Mouse (Mus musculus) splenic B cell, adult 2 months (primary cell): ENCODE data around the gene Astn1.

Source experiments
- DNase-seq: peaks from one replicate; pipeline ENCODE4 v3.0.0-alpha.2; 2011; ENCODE audit warnings: low read depth, low spot score
- H3K27me3 ChIP-seq: 2 replicates; pipeline ENCODE4 v1.6.1; 2012; ENCODE audit warnings: mild to moderate bottlenecking, low read length, moderate library complexity, mixed read lengths; ENCODE audit not compliant: control insufficient read depth, poor library complexity, insufficient read depth, severe bottlenecking
- H3K36me3 ChIP-seq: 2 replicates; pipeline ENCODE4 v1.6.1; 2012; ENCODE audit warnings: mild to moderate bottlenecking, low read length, moderate library complexity, mixed read lengths; ENCODE audit not compliant: control insufficient read depth, poor library complexity, insufficient read depth, severe bottlenecking

Gene Astn1

DNA sequence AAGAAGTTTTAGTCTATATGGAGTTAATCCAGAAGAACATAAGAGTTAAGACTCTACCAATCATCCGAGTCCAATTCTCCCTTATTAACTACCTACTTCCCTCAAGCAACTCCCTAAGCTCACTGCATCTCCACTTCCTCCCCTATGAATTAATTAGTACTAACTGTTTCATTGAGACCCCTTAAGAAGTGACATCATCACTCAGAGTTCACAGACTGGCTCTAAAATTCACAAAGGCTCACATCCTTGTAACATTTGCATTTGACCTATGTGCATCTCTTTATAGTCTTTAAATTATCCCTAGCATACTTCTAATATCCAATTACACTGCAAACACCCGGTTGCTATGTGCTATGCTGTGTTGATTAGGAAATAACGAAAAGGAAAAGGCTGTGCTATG, 174.1 kb downstream of the Astn1 start:
- Histone ChIP-seq H3K27me3 (no peaks in the 10 kb centered on the region), H3K36me3 (no peaks in the 10 kb centered on the region)

DNA sequence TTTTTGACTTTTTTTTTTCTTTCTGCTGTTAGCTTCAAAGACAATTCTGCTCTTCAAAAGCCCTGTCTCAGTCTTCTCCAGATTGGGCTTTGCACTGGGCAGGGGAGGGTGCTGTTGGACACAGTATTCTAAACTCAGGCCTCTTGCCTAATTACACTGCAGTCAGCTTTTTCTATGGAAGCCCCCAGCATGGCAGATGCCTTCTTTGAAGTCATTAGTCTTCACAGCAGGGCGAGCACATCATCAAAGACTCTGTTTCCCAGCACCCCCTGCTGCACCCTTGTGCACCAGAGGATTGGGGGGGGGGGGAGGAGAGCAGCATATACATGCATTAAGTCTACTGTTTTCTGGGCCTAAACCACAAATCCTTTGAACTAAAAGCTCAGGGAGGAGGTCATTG, 174.8 kb downstream of the Astn1 start:
- DNase-seq = no peak
- H3K27me3 ChIP-seq = no peaks in the 10 kb centered on the region
- H3K36me3 ChIP-seq = no peaks in the 10 kb centered on the region

More for the DNA sequence above, 174.1 kb downstream of the Astn1 start:
- DNase-seq = no peak

DNA sequence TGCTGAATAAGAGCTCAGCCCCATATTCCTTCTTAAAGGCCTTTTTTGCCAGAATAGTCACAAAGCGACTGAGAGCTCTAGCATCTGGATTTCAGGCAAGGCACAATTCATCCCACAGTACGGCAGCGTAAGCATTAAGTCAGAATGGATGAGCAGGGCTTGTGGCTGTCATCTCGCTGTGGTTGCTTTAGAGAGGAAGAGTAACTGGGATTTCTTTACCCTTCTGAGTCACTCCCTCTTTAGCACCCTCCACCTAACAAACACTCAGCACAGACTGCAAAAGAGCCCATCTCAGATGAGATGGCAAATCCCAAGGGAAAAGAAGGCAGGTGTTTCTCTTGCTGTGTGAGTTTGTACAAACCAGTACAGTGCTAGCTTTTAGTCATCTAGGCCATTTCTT, 183.0 kb downstream of the Astn1 start:
- Histone ChIP-seq H3K27me3 (no peaks in the 10 kb centered on the region), H3K36me3 (no peaks in the 10 kb centered on the region)
- no peak for DNase-seq

DNA sequence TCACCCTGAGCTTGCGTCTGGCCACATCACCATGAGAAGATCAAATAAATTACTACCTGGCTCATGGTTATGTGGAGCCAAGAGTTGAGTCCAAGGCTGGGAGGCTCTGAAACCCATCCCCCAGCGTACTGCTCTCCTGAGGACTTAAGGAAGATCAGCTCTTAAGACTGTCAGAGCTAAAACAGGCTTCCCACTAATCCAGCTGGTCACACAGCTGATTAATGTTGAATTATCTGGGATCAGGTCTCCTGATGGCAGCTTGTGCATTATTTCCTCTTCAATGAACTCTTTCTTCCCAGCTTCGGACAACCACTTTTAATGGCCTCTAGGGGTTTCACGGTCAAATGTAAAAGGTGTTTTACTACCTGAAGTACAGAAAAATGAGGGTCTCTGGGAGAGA, 184.4 kb downstream of the Astn1 start:
- H3K36me3 ChIP-seq = no peaks in the 10 kb centered on the region
- H3K27me3 ChIP-seq = no peaks in the 10 kb centered on the region
- DNase-seq = no peak

DNA sequence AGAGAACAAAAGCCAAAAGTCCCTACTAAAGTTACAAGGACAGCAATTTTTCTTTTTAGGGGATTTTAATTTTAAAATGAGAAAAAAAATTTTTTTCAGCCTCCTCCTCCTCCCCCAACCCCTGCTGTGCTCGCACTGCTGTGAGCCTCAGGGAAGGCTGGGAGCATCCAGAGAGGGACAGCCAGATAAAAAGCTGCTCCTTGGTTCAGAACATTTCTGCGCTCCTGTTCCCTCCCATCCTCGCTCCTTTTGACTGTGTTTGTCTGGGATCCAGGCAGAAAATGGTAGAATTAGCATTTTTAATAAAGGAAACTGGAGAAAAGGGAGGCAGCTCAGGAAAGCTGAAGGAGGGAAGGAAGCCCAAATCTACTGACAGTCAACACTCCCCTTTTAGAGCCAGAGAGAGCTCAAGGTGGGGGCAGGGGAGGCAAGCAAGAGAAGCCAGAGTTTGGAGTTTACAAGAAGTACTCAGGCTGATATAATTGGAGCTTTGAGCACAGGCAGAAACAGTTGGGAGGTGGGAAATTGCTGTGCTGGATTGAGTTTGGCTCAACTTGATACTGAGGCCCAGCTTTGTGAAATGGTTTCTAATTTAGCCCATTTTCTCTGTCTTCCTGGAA, 185.6 kb downstream of the Astn1 start:
- no peak for DNase-seq

DNA sequence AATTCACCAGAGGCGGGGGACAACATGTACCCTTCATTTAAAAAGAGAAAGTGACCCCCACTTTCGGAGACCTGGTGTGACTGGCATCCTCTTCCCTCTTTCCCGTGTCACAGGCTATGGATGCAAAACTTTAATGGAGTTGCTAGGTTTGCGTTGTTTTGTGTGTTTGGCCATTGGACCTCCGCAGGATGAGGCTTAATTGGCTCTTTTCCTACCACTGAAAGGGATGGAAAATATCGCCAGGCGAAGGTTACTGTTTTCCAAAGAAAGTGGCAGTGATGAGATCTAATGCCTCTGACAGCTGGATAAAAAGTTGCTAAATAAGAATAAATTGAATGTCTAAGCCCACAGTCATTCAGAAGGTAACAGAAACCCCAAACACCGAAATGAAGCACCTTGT, 186.2 kb downstream of the Astn1 start:
- H3K27me3 ChIP-seq = no peaks in the 10 kb centered on the region
- DNase-seq = no peak
- no peaks in the 10 kb centered on the region for H3K36me3 ChIP-seq

More for the DNA sequence above, 185.6 kb downstream of the Astn1 start:
- Histone ChIP-seq H3K36me3 (no peaks in the 10 kb centered on the region), H3K27me3 (no peaks in the 10 kb centered on the region)

DNA sequence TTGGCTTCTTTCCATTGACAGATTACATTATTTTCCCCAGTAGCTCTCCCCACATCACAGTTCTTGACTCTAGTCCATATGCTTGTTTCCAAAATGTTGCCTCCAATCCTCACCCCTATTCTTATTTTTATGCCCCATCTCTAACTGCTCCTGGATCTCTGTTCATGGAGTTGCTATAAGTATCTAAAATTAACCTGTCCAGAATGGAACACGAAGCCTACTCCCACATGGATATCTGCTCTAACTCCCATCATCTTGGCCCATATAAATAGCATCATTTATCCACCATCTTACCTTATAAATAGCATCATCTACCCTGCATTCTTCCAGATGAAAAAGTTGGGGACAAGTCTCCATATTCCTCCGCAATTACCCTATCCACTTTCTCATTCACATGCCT, 187.5 kb downstream of the Astn1 start:
- DNase-seq = no peak
- Histone ChIP-seq H3K27me3 (no peaks in the 10 kb centered on the region), H3K36me3 (no peaks in the 10 kb centered on the region)

DNA sequence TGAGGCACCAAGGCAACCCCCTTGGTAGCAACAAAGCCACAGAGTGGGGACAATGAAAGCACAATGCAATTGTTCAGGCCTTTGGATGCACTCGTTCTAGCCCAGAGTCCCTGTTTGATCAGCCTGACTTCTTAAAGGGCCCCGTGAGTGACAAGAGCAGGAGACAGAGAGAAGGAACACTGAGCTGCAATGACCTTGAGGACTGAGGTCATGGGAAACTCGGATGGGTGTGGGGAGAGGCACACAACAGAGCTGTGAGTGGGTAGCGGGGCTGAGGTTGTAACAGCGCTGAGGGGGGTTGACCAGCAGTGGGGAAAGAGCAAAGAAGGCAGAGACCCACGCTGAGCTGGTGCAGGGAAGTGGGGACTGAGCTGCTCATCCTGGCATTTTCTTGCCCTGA, 189.9 kb downstream of the Astn1 start:
- H3K27me3 ChIP-seq = no peaks in the 10 kb centered on the region
- DNase-seq = no peak
- no peaks in the 10 kb centered on the region for H3K36me3 ChIP-seq

DNA sequence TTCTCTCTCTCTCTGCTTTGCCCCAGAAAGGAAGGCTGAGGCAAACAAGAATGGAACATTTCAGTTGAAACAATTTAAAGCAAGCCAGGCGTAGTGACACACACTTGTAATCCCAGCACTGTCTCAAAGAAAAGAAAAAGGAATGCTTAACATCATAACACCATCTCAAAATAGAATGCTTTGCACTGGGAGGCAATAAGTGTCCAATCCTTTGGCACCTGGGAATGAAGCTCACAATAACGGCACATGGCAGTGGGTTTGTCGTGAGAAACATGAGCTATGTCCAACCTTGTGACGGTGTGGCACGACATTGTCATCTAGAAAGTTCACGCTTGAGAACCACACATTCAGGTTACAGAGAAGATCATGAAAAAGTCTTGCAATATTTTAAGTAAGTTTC, 191.3 kb downstream of the Astn1 start:
- H3K27me3 ChIP-seq = no peaks in the 10 kb centered on the region
- no peaks in the 10 kb centered on the region for H3K36me3 ChIP-seq
- DNase-seq = no peak

DNA sequence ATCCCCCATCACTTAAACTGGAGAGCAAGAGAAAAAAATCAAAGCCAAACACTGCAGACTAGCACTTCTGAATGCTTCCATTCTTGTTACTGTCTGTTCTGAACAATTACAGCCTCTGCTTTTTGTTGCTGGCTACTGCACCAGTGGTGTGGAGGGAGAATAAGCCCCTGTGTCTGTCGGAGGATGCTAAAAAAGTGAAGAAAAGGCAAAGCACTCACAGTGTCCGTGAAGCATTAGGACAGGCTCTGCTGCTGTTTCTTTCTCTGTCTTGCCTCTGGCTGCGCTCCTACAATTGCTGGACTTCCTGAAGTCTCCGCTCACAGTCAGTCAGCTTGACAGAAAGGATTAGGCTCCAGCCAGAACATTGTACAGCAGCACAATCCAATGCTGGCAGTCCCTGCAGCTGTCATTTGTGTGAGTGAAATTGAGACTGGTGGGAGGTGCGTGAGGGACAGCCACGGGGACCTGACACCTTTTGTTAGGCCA, 192.0 kb downstream of the Astn1 start:
- H3K27me3 ChIP-seq = no peaks in the 10 kb centered on the region
- H3K36me3 ChIP-seq = no peaks in the 10 kb centered on the region
- DNase-seq = no peak

DNA sequence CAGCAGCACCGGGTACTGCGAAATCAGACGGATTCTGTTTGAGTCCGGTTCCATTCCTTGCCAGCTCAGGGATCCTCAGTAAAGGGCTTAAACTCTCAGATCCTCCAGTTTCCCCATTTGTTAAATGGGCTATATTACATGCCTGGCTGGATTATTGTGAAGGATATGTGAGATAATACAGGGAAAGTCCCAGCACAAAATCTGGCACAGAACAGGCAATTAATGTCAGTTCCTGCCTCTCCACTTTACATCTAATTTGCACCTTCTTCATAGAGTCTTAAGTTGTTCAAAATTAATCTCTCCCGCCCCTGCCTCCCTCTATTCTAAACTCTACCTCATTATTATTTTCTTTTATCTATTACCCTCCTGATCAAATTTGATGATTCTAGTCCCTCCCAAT, 211.1 kb downstream of the Astn1 start:
- H3K36me3 ChIP-seq = no peaks in the 10 kb centered on the region
- DNase-seq = no peak
- no peaks in the 10 kb centered on the region for H3K27me3 ChIP-seq

DNA sequence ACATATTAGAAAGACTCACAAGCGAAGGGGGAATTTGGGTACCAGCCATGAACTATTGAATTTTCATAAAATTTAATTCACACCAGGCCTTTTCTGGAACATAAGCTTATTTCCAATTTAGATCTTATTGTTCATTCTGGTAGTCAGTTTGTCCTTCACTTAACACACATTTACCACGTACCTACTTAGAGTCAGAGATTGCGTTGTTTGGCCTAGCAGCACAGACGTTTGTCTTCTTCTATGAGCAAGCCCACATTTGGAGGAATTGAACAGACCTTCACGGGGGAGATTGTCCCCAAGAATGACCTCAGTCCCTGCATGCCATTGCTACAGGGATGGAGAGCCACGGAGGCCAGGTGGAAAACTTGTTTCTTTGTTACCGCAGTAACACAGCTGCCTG, 211.5 kb downstream of the Astn1 start:
- Histone ChIP-seq H3K36me3 (no peaks in the 10 kb centered on the region), H3K27me3 (no peaks in the 10 kb centered on the region)
- DNase-seq = no peak

DNA sequence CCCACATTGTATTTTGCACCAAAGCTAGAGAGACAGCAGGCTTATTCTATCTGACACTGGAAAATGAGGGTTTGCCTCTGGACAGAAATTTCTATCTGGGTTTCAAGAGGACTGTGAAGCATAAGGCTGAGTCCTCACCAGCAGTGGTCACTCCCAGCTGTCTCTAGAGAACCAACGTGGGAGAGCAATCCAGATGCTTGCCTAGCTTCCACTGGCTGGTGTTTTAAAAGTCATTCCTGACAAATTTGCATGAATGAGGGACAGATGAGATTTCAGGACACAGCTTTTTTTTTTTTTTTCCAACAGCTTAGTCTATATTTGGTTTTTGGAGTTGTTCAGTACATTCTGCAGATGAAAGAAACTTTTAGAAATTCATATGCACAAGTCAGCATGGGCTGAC, 213.9 kb downstream of the Astn1 start:
- DNase-seq = no peak
- Histone ChIP-seq H3K36me3 (no peaks in the 10 kb centered on the region), H3K27me3 (no peaks in the 10 kb centered on the region; the same call in 1 of the 2 replicates)

DNA sequence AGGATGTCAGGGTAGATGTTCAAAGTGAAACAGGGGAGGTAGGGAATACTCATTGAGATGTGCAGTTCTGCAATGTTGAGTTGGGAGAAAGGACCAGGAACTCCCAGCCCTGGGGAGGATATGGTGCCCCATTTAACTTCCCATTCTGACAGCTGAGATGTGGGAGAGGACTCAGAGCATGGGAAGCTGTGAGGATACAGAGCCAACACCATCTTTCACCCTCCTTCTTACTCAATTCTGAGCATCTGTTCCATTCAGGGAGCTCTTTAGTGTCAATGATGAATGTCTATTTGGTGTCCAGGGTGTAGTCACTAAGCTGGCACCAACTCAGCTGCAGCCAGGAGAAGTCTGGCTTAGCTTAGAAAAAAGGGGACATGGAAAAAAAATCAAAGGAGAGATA, 219.7 kb downstream of the Astn1 start:
- H3K27me3 ChIP-seq = no peaks in the 10 kb centered on the region; the same call in 1 of the 2 replicates
- DNase-seq = no peak

DNA sequence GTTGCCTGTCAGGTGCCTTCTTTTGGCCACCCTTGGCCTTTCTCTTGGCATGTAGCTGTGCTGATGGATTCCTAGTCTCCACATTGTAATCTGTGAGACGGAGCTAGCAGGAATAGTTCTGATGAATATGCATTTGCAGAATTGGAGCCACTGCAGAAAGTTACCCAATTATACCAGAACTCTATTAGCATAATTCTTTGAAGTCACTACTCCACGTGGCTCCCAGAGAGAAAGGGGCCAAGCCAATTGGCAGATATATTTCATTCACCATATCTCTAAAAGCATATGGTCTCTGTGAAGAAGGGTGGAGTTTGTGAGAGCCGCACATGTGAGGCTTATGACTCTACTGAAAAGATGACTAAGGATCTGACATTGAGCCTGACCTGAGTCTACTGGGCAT, 226.8 kb downstream of the Astn1 start:
- no peak for DNase-seq

More for the DNA sequence above, 219.7 kb downstream of the Astn1 start:
- H3K36me3 ChIP-seq = no peaks in the 10 kb centered on the region

More for the DNA sequence above, 226.8 kb downstream of the Astn1 start:
- H3K27me3 ChIP-seq = no peaks in the 10 kb centered on the region
- no peaks in the 10 kb centered on the region for H3K36me3 ChIP-seq
